Mouse (Mus musculus) natural killer cell, adult 2 months (primary cell): ENCODE results near the gene Ptma.

Experiments
- DNase-seq, 2 experiments: peaks; one replicate each; pipeline ENCODE4 v3.0.0; 2022; ENCODE audit warnings: low spot score in 2 of 2

The Ptma gene

GRCm38 (mm10) chr1:86515715-86516410 is 10.7 kb upstream of the Ptma start:
- no peak for DNase-seq

GRCm38 (mm10) chr1:86517076-86517475 is 9.4 kb upstream of the Ptma start:
- no peak for DNase-seq

GRCm38 (mm10) chr1:86520361-86520760 is 6.2 kb upstream of the Ptma start:
- DNase-seq, result no peak

- no peak for DNase-seq
Measured at GRCm38 (mm10) chr1:86522286-86522871, 4.1 kb upstream of the Ptma start.

- no peak for DNase-seq
Measured at GRCm38 (mm10) chr1:86523776-86524618, 2.5 kb upstream of the Ptma start.

- peak; percentile 99 for DNase-seq
Measured at GRCm38 (mm10) chr1:86524619-86525498, 1.7 kb upstream of the Ptma start.

GRCm38 (mm10) chr1:86525499-86526115 is 919 bp upstream of the Ptma start:
- peak; percentile 86 to 90 for DNase-seq

GRCm38 (mm10) chr1:86526789-86527598 is 468 bp downstream of the Ptma start:
- DNase-seq, result no peak

GRCm38 (mm10) chr1:86527599-86528486 is 1.3 kb downstream of the Ptma start:
- peak; percentile 91 to 96 for DNase-seq

- DNase-seq, result no peak
Measured at GRCm38 (mm10) chr1:86528571-86529180, 2.1 kb downstream of the Ptma start.

- no peak for DNase-seq
Measured at GRCm38 (mm10) chr1:86529590-86529989, 3.1 kb downstream of the Ptma start.

- no peak for DNase-seq
Measured at GRCm38 (mm10) chr1:86530871-86531546, 4.5 kb downstream of the Ptma start.

- no peak for DNase-seq
Measured at GRCm38 (mm10) chr1:86531547-86532321, 5.2 kb downstream of the Ptma start.

GRCm38 (mm10) chr1:86532362-86533051 is 6.0 kb downstream of the Ptma start:
- peak; percentile 91 to 94 for DNase-seq

GRCm38 (mm10) chr1:86533411-86534130 is 7.0 kb downstream of the Ptma start:
- no peak for DNase-seq

GRCm38 (mm10) chr1:86538383-86538782 is 11.9 kb downstream of the Ptma start:
- DNase-seq, result no peak
